Mouse (Mus musculus) erythroblast, embryonic 14.5 days (primary cell): Measurements from ENCODE around the gene Rnf220.

Experiments
- GATA1 ChIP-seq: IDR thresholded peaks from 2 replicates; pipeline ENCODE4 v1.6.1; 2012; ENCODE audit warnings: low read length, inconsistent platforms, mixed read lengths
- TAL1 ChIP-seq: IDR thresholded peaks from 3 replicates; pipeline ENCODE4 v1.6.1; 2012; ENCODE audit warnings: low read length, inconsistent platforms, mixed read lengths

GRCm38 (mm10) chr4:117429604-117430003 lies 67.2 kb downstream of the Rnf220 start:
- TF ChIP-seq TAL1, result no peak
- TF ChIP-seq GATA1, result no peak
